Mouse (Mus musculus): Measurements from ENCODE around the gene Fam118a.

The Fam118a gene

DNA sequence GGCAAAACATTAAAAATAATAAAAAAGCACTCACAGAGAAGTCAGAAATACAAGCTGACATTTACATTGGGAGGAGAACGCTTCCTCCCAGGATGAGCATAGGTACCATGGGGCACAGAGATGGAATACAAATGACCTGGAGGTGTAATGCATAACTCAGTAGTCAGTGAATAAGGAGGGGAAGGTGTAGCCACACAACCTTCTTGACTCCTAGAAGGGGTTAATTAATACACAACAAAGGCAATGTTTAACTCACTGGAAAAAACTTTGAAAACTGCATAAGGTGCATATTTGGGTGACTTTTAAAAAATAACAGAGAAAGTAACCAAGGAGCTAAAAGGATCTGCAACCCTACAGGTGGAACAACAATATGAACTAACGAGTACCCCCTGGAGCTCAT, 43.9 kb downstream of the Fam118a start:
- no peak for DNase-seq (ENCODE audit: low read depth, low spot score)

GRCm38 (mm10) chr15:85085641-85086040, 56.9 kb downstream of the Fam118a start:
- DNase-seq (ENCODE audit: low read depth, low spot score): no peak
